Mouse (Mus musculus) fibroblast of lung, adult 2 months (primary cell): ENCODE results near the gene Olfr418.
"Not testable (repeated sequence)": the region's sequence is repeated elsewhere in the genome, so short reads cannot be mapped to it uniquely, and the experiment has no call there.

Source experiments
- DNase-seq: peaks from one replicate; pipeline ENCODE4 v3.0.0-alpha.2; 2011; ENCODE audit warnings: low read depth

The Olfr418 gene

GRCm38 (mm10) chr1:173265701-173266100, at the start of gene Olfr418:
Olfr418 (plus strand) TSS chr1:173266001.
- no peak for DNase-seq

- no peak for DNase-seq
Measured at GRCm38 (mm10) chr1:173216481-173216880, 49.3 kb upstream of the Olfr418 start.

GRCm38 (mm10) chr1:173227081-173227480, 38.7 kb upstream of the Olfr418 start, which contains the start of gene Fcer1a:
Fcer1a (minus strand) TSS chr1:173227214.
- no peak for DNase-seq

GRCm38 (mm10) chr1:173237004-173237403, 28.8 kb upstream of the Olfr418 start:
- not testable (repeated sequence) for DNase-seq

- no peak for DNase-seq
Measured at GRCm38 (mm10) chr1:173249888-173250287, 15.9 kb upstream of the Olfr418 start.

GRCm38 (mm10) chr1:173277677-173278076, 11.9 kb downstream of the Olfr418 start, which contains the start of gene Mptx2:
Mptx2 (minus strand) TSS chr1:173277777.
- DNase-seq: no peak

- DNase-seq: not testable (repeated sequence)
Measured at GRCm38 (mm10) chr1:173302795-173303194, 37.0 kb downstream of the Olfr418 start.

GRCm38 (mm10) chr1:173313535-173314050, 47.8 kb downstream of the Olfr418 start:
- not testable (repeated sequence) for DNase-seq

- no peak for DNase-seq
Measured at GRCm38 (mm10) chr1:173315725-173316124, 49.9 kb downstream of the Olfr418 start.

- no peak for DNase-seq
Measured at GRCm38 (mm10) chr1:173317925-173318477, 52.2 kb downstream of the Olfr418 start.

- no peak for DNase-seq
Measured at GRCm38 (mm10) chr1:173321593-173322248, 55.9 kb downstream of the Olfr418 start.

GRCm38 (mm10) chr1:173322249-173322627, 56.4 kb downstream of the Olfr418 start:
- DNase-seq: no peak
